Mouse (Mus musculus) CD4-positive helper T cell, adult 2 months (primary cell): ENCODE results near the gene Rngtt.
A peak's percentile ranks its signal among the peaks of the same experiment; 100 is the strongest.
"Not testable (repeated sequence)": the region's sequence is repeated elsewhere in the genome, so short reads cannot be mapped to it uniquely, and the experiment has no call there.

Experiments used
- DNase-seq: peaks from one replicate; pipeline ENCODE4 v3.0.0-alpha.2; 2012; ENCODE audit warnings: low read depth, missing footprints, low spot score

Gene Rngtt

GRCm38 (mm10) chr4:33309764-33310757 is at the start of gene Rngtt:
Rngtt (plus strand) TSS chr4:33310311.
- DNase-seq, result peak; percentile 98

- DNase-seq, result no peak
Measured at GRCm38 (mm10) chr4:33260311-33260710, 49.8 kb upstream of the Rngtt start.

- DNase-seq, result peak; percentile 40
Measured at GRCm38 (mm10) chr4:33261311-33261753, 48.8 kb upstream of the Rngtt start.

GRCm38 (mm10) chr4:33262897-33263296 is 47.2 kb upstream of the Rngtt start:
- no peak for DNase-seq

GRCm38 (mm10) chr4:33264979-33265726 is 45.0 kb upstream of the Rngtt start:
- DNase-seq, result no peak

GRCm38 (mm10) chr4:33270386-33271314 is 39.5 kb upstream of the Rngtt start:
- DNase-seq, result no peak

GRCm38 (mm10) chr4:33273437-33273836 is 36.7 kb upstream of the Rngtt start:
- DNase-seq, result peak; percentile 45

- DNase-seq, result no peak
Measured at GRCm38 (mm10) chr4:33281891-33282685, 28.0 kb upstream of the Rngtt start.

GRCm38 (mm10) chr4:33284083-33284880 is 25.8 kb upstream of the Rngtt start:
- no peak for DNase-seq

GRCm38 (mm10) chr4:33285448-33285847 is 24.7 kb upstream of the Rngtt start:
- no peak for DNase-seq

GRCm38 (mm10) chr4:33289106-33289650 is 20.9 kb upstream of the Rngtt start:
- DNase-seq, result peak; percentile 25

GRCm38 (mm10) chr4:33290002-33290401 is 20.1 kb upstream of the Rngtt start, which contains the start of gene Pnrc1:
Pnrc1 (minus strand) TSS chr4:33290163.
- DNase-seq, result peak; percentile 63

GRCm38 (mm10) chr4:33290878-33291277 is 19.2 kb upstream of the Rngtt start:
- peak; percentile 71 for DNase-seq

GRCm38 (mm10) chr4:33292409-33293370 is 17.4 kb upstream of the Rngtt start:
- peak; percentile 75 for DNase-seq

GRCm38 (mm10) chr4:33300891-33301665 is 9.0 kb upstream of the Rngtt start:
- not testable (repeated sequence) for DNase-seq

GRCm38 (mm10) chr4:33303057-33303456 is 7.1 kb upstream of the Rngtt start:
- no peak for DNase-seq

- DNase-seq, result no peak
Measured at GRCm38 (mm10) chr4:33307146-33307545, 3.0 kb upstream of the Rngtt start.
